Mouse (Mus musculus): ENCODE data around the gene Ptprn2. TPM values are rescaled to one million over a fixed set of nuclear protein-coding genes. Genes with fewer than 3 reads are reported as not detected.

Gene Ptprn2
- polyA plus RNA-seq, 1 experiment from 2014 or later: 0.13 TPM

GRCm38 (mm10) chr12:117257921-117258497 lies 772.5 kb downstream of the Ptprn2 start:
- H3K4me3 ChIP-seq: no peak overlapping the region
- no peaks in the 10 kb centered on the region for H3K4me1 ChIP-seq (replicated peaks)
- no peak overlapping the region for H3K4me2 ChIP-seq
- no peaks in the 10 kb centered on the region for H3K9me3 ChIP-seq (replicated peaks)
- no peak for ATAC-seq (replicated peaks; ENCODE audit: insufficient number of reproducible peaks, insufficient read depth, low FRiP score, low read depth)
- peaks cover 5% of the 10 kb centered on the region; the same call in 1 of the 2 replicates for H3K27me3 ChIP-seq
- H3K36me3 ChIP-seq: no peaks in the 10 kb centered on the region
- H3K27ac ChIP-seq: no peak overlapping the region
- H3K9ac ChIP-seq: no peak overlapping the region
- 56% methylated on average over 12 of the region's 12 CpGs for WGBS

DNA sequence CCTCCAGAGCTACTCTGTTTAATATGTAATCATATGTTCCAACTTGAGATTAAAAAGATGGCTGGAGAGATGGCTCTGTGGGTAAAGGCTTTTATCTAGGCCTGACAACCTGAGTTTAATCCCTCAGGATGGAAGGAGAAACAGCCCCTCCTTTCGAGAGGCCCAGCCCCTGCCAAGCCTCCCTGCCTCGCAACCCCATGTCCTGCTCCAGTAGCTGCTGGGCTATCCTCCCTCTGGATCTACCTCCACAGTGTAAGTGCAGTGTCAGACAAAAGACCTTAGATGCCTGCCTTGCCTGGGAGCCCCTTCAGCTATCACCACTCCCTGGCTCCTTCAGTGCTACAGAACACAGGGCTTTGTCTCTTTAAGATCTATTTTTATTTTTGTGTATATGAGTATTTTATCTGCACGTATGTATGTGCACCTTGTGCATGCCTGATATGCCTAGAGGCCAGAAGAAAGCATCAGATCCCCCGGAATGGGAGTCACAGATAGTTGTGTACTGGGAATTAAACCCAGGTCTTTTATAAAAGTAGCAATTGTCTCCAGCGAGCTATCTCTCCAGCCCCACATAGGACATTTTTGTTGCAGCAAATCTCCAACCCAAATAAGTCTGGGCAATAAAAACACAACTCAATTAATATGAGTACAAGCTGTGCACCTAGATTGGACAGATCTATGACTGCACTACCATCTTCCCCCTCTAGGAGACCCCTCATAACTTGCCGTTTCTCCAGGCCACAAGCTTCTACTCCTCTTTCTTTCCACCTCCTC lies 775.1 kb downstream of the Ptprn2 start:
- peaks cover 5% of the 10 kb centered on the region; the same call in 1 of the 2 replicates for H3K27me3 ChIP-seq
- no peak overlapping the region for H3K9ac ChIP-seq
- WGBS: 63% methylated on average over 6 of the region's 6 CpGs
- H3K4me2 ChIP-seq: no peak overlapping the region
- H3K4me1 ChIP-seq (replicated peaks): no peaks in the 10 kb centered on the region
- H3K9me3 ChIP-seq (replicated peaks): no peaks in the 10 kb centered on the region
- no peak overlapping the region for H3K4me3 ChIP-seq
- H3K36me3 ChIP-seq: no peaks in the 10 kb centered on the region
- H3K27ac ChIP-seq: no peak overlapping the region
- no peak for ATAC-seq (replicated peaks; ENCODE audit: insufficient number of reproducible peaks, insufficient read depth, low FRiP score, low read depth)

- Histone ChIP-seq H3K4me2 (no peak overlapping the region), H3K4me1 (replicated peaks) (no peaks in the 10 kb centered on the region), H3K27ac (no peak overlapping the region), H3K27me3 (peaks cover 5% of the 10 kb centered on the region; the same call in 1 of the 2 replicates), H3K36me3 (no peaks in the 10 kb centered on the region), H3K4me3 (no peak overlapping the region), H3K9me3 (replicated peaks) (no peaks in the 10 kb centered on the region), H3K9ac (no peak overlapping the region)
- 43% methylated on average over 3 of the region's 3 CpGs for WGBS
- ATAC-seq (replicated peaks; ENCODE audit: insufficient number of reproducible peaks, insufficient read depth, low FRiP score, low read depth): no peak
Observed at GRCm38 (mm10) chr12:117261165-117261440, 775.6 kb downstream of the Ptprn2 start.

DNA sequence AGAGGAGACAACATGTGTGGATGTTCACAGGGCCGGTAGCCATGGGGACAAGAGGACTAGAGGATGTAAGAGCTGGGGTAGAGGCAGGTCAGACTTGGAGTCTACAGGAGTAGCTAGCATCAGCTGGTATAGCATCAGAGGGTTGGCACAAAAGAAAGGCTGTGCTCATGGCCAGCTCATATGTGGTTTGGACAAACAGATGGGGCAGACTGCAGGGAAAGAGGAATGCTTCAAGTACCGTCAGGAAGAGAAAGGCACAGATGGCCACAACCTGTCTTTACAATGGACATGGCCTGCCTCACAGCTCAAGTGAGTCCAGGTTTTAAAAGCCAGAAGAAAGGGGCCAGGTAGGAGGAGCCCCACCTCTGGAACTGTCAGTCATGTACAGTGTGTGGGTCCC lies 776.5 kb downstream of the Ptprn2 start:
- H3K4me3 ChIP-seq: no peak overlapping the region
- no peak overlapping the region for H3K27ac ChIP-seq
- H3K9me3 ChIP-seq (replicated peaks): no peaks in the 10 kb centered on the region
- H3K9ac ChIP-seq: no peak overlapping the region
- 77% methylated on average over 2 of the region's 2 CpGs for WGBS
- no peak overlapping the region for H3K4me2 ChIP-seq
- peaks cover 5% of the 10 kb centered on the region; the same call in 1 of the 2 replicates for H3K27me3 ChIP-seq
- no peaks in the 10 kb centered on the region for H3K36me3 ChIP-seq
- ATAC-seq (replicated peaks; ENCODE audit: insufficient number of reproducible peaks, insufficient read depth, low FRiP score, low read depth): no peak
- no peaks in the 10 kb centered on the region for H3K4me1 ChIP-seq (replicated peaks)

GRCm38 (mm10) chr12:117263081-117263480 lies 777.6 kb downstream of the Ptprn2 start:
- 66% methylated on average over 2 of the region's 2 CpGs for WGBS

GRCm38 (mm10) chr12:117265211-117265610 lies 779.7 kb downstream of the Ptprn2 start:
- no peaks in the 10 kb centered on the region for H3K4me1 ChIP-seq (replicated peaks)
- no peaks in the 10 kb centered on the region for H3K9me3 ChIP-seq (replicated peaks)
- H3K9ac ChIP-seq: no peak overlapping the region
- H3K4me2 ChIP-seq: no peak overlapping the region
- H3K27ac ChIP-seq: no peak overlapping the region
- H3K4me3 ChIP-seq: no peak overlapping the region
- no peaks in the 10 kb centered on the region for H3K36me3 ChIP-seq
- no peaks in the 10 kb centered on the region for H3K27me3 ChIP-seq
- ATAC-seq (replicated peaks; ENCODE audit: insufficient number of reproducible peaks, insufficient read depth, low FRiP score, low read depth): no peak
- WGBS: 83% methylated on average over 1 of the region's 1 CpGs

More at GRCm38 (mm10) chr12:117263081-117263480, 777.6 kb downstream of the Ptprn2 start:
- Histone ChIP-seq H3K36me3 (no peaks in the 10 kb centered on the region), H3K27ac (no peak overlapping the region), H3K27me3 (peaks cover 4% of the 10 kb centered on the region; the same call in 1 of the 2 replicates), H3K4me2 (no peak overlapping the region), H3K4me1 (replicated peaks) (no peaks in the 10 kb centered on the region), H3K9ac (no peak overlapping the region), H3K9me3 (replicated peaks) (no peaks in the 10 kb centered on the region), H3K4me3 (no peak overlapping the region)
- no peak for ATAC-seq (replicated peaks; ENCODE audit: insufficient number of reproducible peaks, insufficient read depth, low FRiP score, low read depth)

- 75% methylated on average over 7 of the region's 7 CpGs for WGBS
- no peak overlapping the region for H3K27ac ChIP-seq
- no peak overlapping the region for H3K9ac ChIP-seq
- no peaks in the 10 kb centered on the region for H3K4me1 ChIP-seq (replicated peaks)
- no peak for ATAC-seq (replicated peaks; ENCODE audit: insufficient number of reproducible peaks, insufficient read depth, low FRiP score, low read depth)
- no peaks in the 10 kb centered on the region for H3K9me3 ChIP-seq (replicated peaks)
- H3K36me3 ChIP-seq: no peaks in the 10 kb centered on the region
- no peak overlapping the region for H3K4me2 ChIP-seq
- no peak overlapping the region for H3K4me3 ChIP-seq
- no peaks in the 10 kb centered on the region for H3K27me3 ChIP-seq
Observed at GRCm38 (mm10) chr12:117268543-117269172, 783.1 kb downstream of the Ptprn2 start.

- Histone ChIP-seq H3K9me3 (replicated peaks) (no peaks in the 10 kb centered on the region), H3K9ac (no peak overlapping the region), H3K27ac (no peak overlapping the region), H3K4me3 (no peak overlapping the region), H3K27me3 (no peaks in the 10 kb centered on the region), H3K4me2 (no peak overlapping the region), H3K36me3 (no peaks in the 10 kb centered on the region), H3K4me1 (replicated peaks) (no peaks in the 10 kb centered on the region)
- ATAC-seq (replicated peaks; ENCODE audit: insufficient number of reproducible peaks, insufficient read depth, low FRiP score, low read depth): no peak
- 70% methylated on average over 4 of the region's 4 CpGs for WGBS
Observed at GRCm38 (mm10) chr12:117269310-117269709, 783.8 kb downstream of the Ptprn2 start.

- Histone ChIP-seq H3K4me3 (no peak overlapping the region), H3K36me3 (no peaks in the 10 kb centered on the region), H3K9ac (no peak overlapping the region), H3K27me3 (no peaks in the 10 kb centered on the region), H3K4me1 (replicated peaks) (no peaks in the 10 kb centered on the region), H3K4me2 (no peak overlapping the region), H3K27ac (no peak overlapping the region), H3K9me3 (replicated peaks) (no peaks in the 10 kb centered on the region)
- 79% methylated on average over 4 of the region's 4 CpGs for WGBS
- no peak for ATAC-seq (replicated peaks; ENCODE audit: insufficient number of reproducible peaks, insufficient read depth, low FRiP score, low read depth)
Observed at GRCm38 (mm10) chr12:117270199-117270598, 784.7 kb downstream of the Ptprn2 start.

DNA sequence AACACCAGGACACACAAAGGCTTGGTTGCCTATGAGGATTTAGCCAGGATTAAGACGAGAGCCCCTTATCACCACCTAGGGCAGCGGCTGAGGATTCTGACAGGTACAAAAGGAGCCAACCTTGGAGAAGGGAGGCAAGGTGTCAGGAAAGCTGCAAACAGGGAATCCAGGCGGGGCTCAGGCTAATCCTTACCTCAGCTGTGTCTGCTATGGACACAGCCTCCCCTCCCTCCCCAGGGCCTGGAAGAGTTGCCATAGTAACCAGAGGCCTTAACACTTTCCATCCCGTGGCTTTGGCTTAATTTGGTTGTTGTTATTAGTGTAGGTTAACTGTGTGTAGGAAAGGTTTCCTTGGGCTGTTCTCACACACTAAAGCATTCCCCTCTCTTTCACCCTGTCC lies 787.6 kb downstream of the Ptprn2 start:
- H3K4me2 ChIP-seq: no peak overlapping the region
- 16% methylated on average over 4 of the region's 4 CpGs for WGBS

GRCm38 (mm10) chr12:117274576-117274975 lies 789.1 kb downstream of the Ptprn2 start:
- H3K36me3 ChIP-seq: no peaks in the 10 kb centered on the region
- WGBS: 71% methylated on average over 5 of the region's 5 CpGs
- no peak for ATAC-seq (replicated peaks; ENCODE audit: insufficient number of reproducible peaks, insufficient read depth, low FRiP score, low read depth)
- no peaks in the 10 kb centered on the region for H3K27me3 ChIP-seq
- no peaks in the 10 kb centered on the region for H3K9me3 ChIP-seq (replicated peaks)
- no peak overlapping the region for H3K4me3 ChIP-seq
- H3K27ac ChIP-seq: no peak overlapping the region
- H3K9ac ChIP-seq: no peak overlapping the region
- H3K4me1 ChIP-seq (replicated peaks): no peaks in the 10 kb centered on the region
- H3K4me2 ChIP-seq: no peak overlapping the region

More for the DNA sequence above, 787.6 kb downstream of the Ptprn2 start:
- no peak for ATAC-seq (replicated peaks; ENCODE audit: insufficient number of reproducible peaks, insufficient read depth, low FRiP score, low read depth)
- no peaks in the 10 kb centered on the region for H3K27me3 ChIP-seq
- no peak overlapping the region for H3K27ac ChIP-seq
- no peaks in the 10 kb centered on the region for H3K36me3 ChIP-seq
- no peak overlapping the region for H3K4me3 ChIP-seq
- H3K9ac ChIP-seq: no peak overlapping the region
- H3K4me1 ChIP-seq (replicated peaks): no peaks in the 10 kb centered on the region
- no peaks in the 10 kb centered on the region for H3K9me3 ChIP-seq (replicated peaks)
